Mouse (Mus musculus): ENCODE results near the gene Krt8. TPM values are rescaled to one million over a fixed set of nuclear protein-coding genes. Genes with fewer than 3 reads are reported as not detected.
"Not testable (repeated sequence)": the region's sequence is repeated elsewhere in the genome, so short reads cannot be mapped to it uniquely, and the experiment has no call there.

Krt8 gene
- polyA plus RNA-seq, 1 experiment: 0.07 TPM

DNA sequence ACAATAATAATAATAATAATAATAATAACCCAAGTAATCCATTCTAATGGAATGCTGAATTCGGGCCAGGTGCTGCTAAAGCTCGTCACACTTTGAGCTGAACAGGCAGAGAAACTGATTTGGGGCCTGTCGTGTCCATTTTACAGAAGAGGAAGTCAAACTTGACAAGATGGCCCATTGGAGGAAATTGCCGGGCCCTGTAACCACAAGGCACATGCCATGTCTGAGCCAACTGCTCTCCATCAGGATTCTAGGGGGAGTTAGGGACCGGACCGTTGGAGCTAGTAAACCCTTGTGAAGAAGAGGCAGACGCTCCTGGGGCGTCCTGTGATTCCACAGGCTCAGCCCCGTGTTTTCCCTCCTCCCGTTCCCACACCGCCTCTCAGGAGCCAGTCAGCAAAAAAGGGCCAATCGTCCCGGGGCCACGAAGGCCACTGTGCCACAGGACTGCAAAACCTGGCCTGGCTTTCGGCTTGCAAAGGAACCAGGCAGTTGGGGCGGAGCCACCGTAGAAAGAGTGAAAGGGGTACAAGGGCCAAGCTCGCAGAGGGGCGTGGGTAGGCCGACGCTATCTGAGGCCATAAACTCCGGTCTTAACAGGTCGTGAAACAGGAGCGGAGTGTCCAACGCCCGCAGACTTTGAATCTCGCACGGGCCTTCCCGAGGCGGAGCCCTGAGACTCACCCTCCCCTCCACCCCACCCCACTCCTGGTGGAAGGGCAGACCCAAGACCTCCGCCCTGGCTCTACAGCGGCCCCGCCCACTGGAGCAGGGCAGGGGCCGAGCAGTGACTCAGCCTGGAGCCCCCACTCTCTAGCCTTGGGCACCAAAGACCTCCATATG is 1.4 kb downstream of the Krt8 start:
- Histone ChIP-seq H3K4me1 (ENCODE audit: control insufficient read depth) (peaks cover 6% of the 10 kb centered on the region), H3K36me3 (ENCODE audit: control insufficient read depth) (peaks cover 8% of the 10 kb centered on the region; the same call in 1 of the 2 replicates), H3K4me3 (replicated peaks) (peak overlapping the region; percentile 47), H3K9me3 (ENCODE audit: control insufficient read depth, low read length) (no peaks in the 10 kb centered on the region), H3K27me3 (ENCODE audit: control insufficient read depth) (peaks cover 59% of the 10 kb centered on the region)
- no peak for TF ChIP-seq GATA1 (IDR thresholded peaks at IDR 0.05; ENCODE audit: low read length)
- no peak for TF ChIP-seq TAL1 (IDR thresholded peaks at IDR 0.05; ENCODE audit: low read length)

DNA sequence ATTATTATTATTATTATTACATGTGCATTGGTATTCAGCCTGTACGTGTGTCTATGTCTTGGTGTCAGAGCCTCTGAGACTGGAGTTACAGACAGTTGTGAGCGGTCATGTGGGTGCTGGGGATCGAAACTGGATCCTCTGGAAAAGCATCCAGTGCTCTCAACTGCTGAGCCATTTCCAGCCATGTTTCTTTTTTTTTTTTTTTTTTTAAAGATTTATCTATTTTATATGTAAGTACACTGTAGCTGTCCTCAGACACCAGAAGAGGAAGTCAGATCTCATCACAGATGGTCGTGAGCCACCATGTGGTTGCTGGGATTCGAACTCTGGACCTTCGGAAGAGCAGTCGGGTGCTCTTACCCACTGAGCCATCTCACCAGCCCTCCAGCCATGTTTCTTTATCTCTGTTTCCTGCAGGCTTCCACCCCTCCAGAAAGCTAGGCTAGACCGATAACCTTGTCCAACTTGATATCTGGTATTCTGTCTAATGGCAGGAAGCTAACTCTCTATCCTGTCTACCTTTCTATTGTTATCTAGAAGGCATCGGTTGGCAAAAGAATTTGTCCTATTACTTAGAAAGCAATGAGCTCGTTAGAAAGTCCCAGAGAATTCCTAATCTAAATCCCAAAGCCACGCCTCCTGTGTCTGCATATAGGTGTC is 4.5 kb downstream of the Krt8 start:
- peaks cover 10% of the 10 kb centered on the region for H3K4me1 ChIP-seq (ENCODE audit: control insufficient read depth)
- H3K9me3 ChIP-seq (ENCODE audit: control insufficient read depth, low read length): peaks cover 6% of the 10 kb centered on the region
- H3K36me3 ChIP-seq (ENCODE audit: control insufficient read depth): peaks cover 11% of the 10 kb centered on the region; the same call in 1 of the 2 replicates
- TF ChIP-seq TAL1 (IDR thresholded peaks at IDR 0.05; ENCODE audit: low read length): no peak
- no peak for TF ChIP-seq GATA1 (IDR thresholded peaks at IDR 0.05; ENCODE audit: low read length)
- no peak overlapping the region for H3K4me3 ChIP-seq (replicated peaks)
- peaks cover 32% of the 10 kb centered on the region for H3K27me3 ChIP-seq (ENCODE audit: control insufficient read depth)

DNA sequence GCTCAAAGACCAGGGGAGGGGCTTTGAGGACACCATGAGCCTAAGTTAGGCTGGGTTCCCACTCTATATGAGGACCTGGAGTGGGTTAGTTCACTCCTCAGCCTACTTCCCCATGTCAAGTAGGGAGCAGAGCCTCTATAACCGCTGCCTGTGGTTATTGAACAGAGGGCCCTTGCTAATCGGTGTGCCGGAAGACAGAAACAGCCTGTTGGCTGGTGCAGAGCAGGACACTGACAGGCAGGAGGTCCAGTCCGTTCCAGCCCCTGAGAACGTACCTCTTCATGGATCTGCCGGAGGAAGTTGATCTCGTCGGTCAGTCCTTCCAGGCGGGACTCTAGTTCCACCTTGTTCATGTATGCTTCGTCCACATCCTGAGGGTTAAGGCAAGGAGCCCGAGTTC is 5.1 kb downstream of the Krt8 start:
- Histone ChIP-seq H3K36me3 (ENCODE audit: control insufficient read depth) (peaks cover 11% of the 10 kb centered on the region; the same call in 1 of the 2 replicates), H3K27me3 (ENCODE audit: control insufficient read depth) (peaks cover 25% of the 10 kb centered on the region), H3K4me1 (ENCODE audit: control insufficient read depth) (peaks cover 13% of the 10 kb centered on the region), H3K4me3 (replicated peaks) (no peak overlapping the region), H3K9me3 (ENCODE audit: control insufficient read depth, low read length) (peaks cover 6% of the 10 kb centered on the region)
- TF ChIP-seq GATA1 (IDR thresholded peaks at IDR 0.05; ENCODE audit: low read length): no peak
- TF ChIP-seq TAL1 (IDR thresholded peaks at IDR 0.05; ENCODE audit: low read length): no peak

DNA sequence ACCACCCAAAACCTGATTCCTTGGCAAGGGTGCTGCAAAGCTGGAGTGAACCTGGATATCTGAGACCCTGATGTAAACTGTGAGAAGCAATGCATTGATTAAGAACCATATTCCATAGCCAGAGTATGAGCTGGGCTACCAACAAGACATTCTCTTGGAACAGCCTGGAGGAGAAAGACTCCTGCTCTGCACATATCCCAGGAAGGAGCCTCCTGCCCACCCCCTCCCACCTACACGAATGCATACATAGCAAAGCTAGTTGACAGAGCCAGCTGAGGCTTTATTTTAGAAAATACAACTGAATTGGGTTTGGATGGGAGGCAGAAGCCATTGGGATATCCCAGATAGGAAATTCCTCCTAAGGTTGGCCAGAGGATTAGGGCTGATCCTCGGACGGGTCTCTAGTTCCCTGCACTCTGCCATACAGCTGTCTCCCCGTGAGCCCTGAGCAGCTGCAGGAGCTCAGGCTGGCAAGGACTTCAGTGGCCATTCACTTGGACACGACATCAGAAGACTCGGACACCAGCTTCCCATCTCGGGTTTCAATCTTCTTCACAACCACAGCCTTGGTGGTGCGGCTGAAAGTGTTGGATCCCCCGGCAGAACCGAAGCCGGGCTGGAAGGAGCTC is 7.7 kb downstream of the Krt8 start:
- H3K27me3 ChIP-seq (ENCODE audit: control insufficient read depth); H3K4me1 ChIP-seq (ENCODE audit: control insufficient read depth); H3K4me3 ChIP-seq (replicated peaks); H3K9me3 ChIP-seq (ENCODE audit: control insufficient read depth, low read length): not testable (repeated sequence)
- peaks cover 11% of the 10 kb centered on the region; the same call in 1 of the 2 replicates for H3K36me3 ChIP-seq (ENCODE audit: control insufficient read depth)

DNA sequence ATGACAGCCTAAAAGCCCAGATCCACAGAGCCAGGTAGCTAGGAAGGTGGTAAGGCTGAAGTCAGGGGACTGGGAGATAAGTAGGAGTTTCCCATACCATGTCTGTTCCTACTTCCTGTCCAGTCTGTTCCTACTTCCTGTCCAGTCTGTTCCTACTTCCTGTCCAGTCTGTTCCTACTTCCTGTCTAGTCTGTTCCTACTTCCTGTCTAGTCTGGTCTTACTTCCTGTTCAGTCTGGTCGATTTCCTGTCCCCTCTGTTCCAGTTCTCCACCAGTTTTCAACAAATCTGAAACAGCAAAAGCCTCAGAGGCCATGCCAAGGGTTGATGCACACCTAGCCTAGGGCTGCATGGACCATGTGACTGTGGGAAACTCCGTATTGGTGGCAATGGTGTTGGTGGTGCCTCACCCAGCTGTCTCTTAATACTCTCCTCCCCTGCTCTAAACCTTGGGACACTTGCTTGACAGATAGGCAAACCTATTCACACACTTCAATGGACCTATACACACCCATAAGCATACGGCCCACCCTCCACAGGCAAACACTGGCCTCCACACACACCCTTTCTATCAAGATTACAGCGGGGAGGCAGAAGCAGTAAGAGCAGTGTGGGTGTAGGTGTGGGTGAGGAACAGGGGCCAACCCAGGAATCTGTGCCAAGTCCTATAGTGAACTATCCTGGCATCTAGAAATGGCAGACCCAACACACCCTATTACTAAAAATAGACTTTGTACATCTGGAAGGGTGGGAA is 8.6 kb downstream of the Krt8 start:
- no peak overlapping the region for H3K4me3 ChIP-seq (replicated peaks)
- H3K4me1 ChIP-seq (ENCODE audit: control insufficient read depth): peaks cover 8% of the 10 kb centered on the region
- TF ChIP-seq GATA1 (IDR thresholded peaks at IDR 0.05; ENCODE audit: low read length): no peak
- no peak for TF ChIP-seq TAL1 (IDR thresholded peaks at IDR 0.05; ENCODE audit: low read length)
- H3K36me3 ChIP-seq (ENCODE audit: control insufficient read depth): peaks cover 11% of the 10 kb centered on the region; the same call in 1 of the 2 replicates
- peaks cover 6% of the 10 kb centered on the region for H3K9me3 ChIP-seq (ENCODE audit: control insufficient read depth, low read length)
- no peaks in the 10 kb centered on the region for H3K27me3 ChIP-seq (ENCODE audit: control insufficient read depth)

DNA sequence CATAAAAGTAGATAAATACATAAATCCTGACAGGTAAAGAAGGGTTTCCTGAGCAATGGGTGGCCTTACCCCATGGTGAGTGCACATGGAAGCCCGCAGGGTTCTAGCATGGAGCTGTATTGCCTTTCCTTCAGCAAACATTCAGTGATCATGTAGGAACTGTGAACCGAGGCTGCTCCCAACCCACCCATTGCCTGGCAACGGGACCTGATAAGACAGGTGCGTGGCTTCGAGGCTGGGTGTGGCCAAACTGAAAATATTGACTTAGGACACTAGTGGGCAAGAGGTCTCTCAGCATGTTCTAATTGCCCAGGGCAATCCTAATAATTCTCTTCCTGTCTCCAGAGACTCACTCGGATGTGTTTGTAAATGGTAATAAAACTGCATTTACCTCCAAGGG is 9.9 kb downstream of the Krt8 start:
- Histone ChIP-seq H3K27me3 (ENCODE audit: control insufficient read depth) (no peaks in the 10 kb centered on the region; the same call in 1 of the 2 replicates), H3K36me3 (ENCODE audit: control insufficient read depth) (peaks cover 11% of the 10 kb centered on the region; the same call in 1 of the 2 replicates), H3K9me3 (ENCODE audit: control insufficient read depth, low read length) (peaks cover 6% of the 10 kb centered on the region), H3K4me1 (ENCODE audit: control insufficient read depth) (peaks cover 8% of the 10 kb centered on the region), H3K4me3 (replicated peaks) (no peak overlapping the region)
- TF ChIP-seq TAL1 (IDR thresholded peaks at IDR 0.05; ENCODE audit: low read length) (no peak), GATA1 (IDR thresholded peaks at IDR 0.05; ENCODE audit: low read length) (no peak)

DNA sequence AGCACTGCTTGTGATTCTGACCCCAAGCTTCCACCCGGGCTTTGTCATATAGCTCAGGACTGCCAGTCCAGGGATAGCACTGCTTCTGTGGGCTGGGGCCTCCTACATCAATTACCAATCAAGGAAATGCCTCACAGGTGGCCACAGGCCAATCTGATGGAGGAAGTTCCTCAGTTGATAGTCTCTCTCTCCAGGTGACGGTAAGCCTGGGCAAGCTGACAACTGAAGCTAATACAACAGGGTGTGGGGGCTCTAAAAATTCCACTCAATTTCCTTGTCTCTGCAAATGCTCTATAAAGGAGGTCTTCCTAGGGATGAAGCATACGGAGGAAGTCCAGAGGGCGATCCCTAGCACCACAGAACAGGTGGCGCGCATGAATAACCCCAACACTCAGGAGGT is 13.3 kb downstream of the Krt8 start:
- peaks cover 6% of the 10 kb centered on the region for H3K9me3 ChIP-seq (ENCODE audit: control insufficient read depth, low read length)
- H3K27me3 ChIP-seq (ENCODE audit: control insufficient read depth): peaks cover 9% of the 10 kb centered on the region; the same call in 1 of the 2 replicates
- H3K36me3 ChIP-seq (ENCODE audit: control insufficient read depth): peaks cover 4% of the 10 kb centered on the region; the same call in 1 of the 2 replicates
- peaks cover 8% of the 10 kb centered on the region for H3K4me1 ChIP-seq (ENCODE audit: control insufficient read depth)
- H3K4me3 ChIP-seq (replicated peaks): no peak overlapping the region
- no peak for TF ChIP-seq GATA1 (IDR thresholded peaks at IDR 0.05; ENCODE audit: low read length)
- no peak for TF ChIP-seq TAL1 (IDR thresholded peaks at IDR 0.05; ENCODE audit: low read length)

DNA sequence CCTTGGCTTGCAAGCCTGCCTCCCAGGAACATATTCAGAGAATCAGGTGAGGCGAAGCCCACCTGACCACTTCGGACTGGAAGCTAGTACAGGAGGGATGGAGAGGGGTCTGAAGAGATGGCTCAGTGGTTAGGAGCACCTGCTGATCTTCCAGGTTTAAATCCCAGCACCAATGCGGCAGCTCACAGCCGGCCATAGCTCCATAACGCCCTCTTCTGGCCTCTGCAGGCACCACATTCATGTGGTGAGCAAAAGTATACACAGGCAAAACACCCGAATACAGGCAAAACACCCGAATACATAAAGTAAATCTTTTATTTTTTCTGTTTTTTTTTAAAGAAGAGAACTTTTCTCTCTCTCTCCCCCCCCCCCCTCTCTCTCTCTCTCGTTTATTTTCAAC is 15.6 kb downstream of the Krt8 start:
- peaks cover 9% of the 10 kb centered on the region; the same call in 1 of the 2 replicates for H3K27me3 ChIP-seq (ENCODE audit: control insufficient read depth)

More for the DNA sequence above, 15.6 kb downstream of the Krt8 start:
- Histone ChIP-seq H3K36me3 (ENCODE audit: control insufficient read depth) (no peaks in the 10 kb centered on the region), H3K9me3 (ENCODE audit: control insufficient read depth, low read length) (no peaks in the 10 kb centered on the region), H3K4me1 (ENCODE audit: control insufficient read depth) (peaks cover 9% of the 10 kb centered on the region), H3K4me3 (replicated peaks) (no peak overlapping the region)
- TF ChIP-seq TAL1 (IDR thresholded peaks at IDR 0.05; ENCODE audit: low read length): no peak
- TF ChIP-seq GATA1 (IDR thresholded peaks at IDR 0.05; ENCODE audit: low read length): no peak
